Mouse (Mus musculus) layer of hippocampus, adult 18-20 months (tissue): ENCODE measurements around the gene Cd2bp2. TPM values are rescaled to one million over a fixed set of nuclear protein-coding genes. Genes with fewer than 3 reads are reported as not detected.
"Not testable (repeated sequence)": the region's sequence is repeated elsewhere in the genome, so short reads cannot be mapped to it uniquely, and the experiment has no call there.

ENCODE experiments used
- DNase-seq, 2 experiments: peaks; one replicate each; pipeline ENCODE4 v3.0.0; 2022; ENCODE audit warnings: low spot score in 2 of 2
- total RNA-seq, 2 experiments: library from RNA; stranded (reverse); gene quantifications; 2 replicates each; pipeline ENCODE4 v1.2.3; 2021

Gene Cd2bp2
- total RNA-seq, 2 experiments from 2014 or later: 87.8 to 105 TPM

DNA sequence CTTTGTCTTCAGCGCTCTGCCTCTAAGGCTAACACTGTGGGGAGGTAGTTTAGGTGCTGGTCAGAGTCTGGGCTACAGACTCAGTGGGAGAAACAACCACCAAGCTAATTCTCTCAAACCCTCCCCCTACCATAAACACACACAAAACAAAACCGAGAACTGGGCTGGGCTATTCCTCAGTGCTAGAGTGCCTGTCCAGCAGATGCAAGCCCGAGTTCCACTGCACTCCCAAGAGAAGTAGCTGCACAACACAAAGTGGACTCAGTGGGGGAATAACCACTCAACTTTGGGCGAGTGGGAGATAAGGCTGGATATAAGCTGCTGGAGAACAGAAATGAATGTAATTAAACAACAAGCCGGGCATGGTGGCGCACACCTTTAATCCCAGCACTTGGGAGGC is 5.2 kb downstream of the Cd2bp2 start:
- no peak for DNase-seq

DNA sequence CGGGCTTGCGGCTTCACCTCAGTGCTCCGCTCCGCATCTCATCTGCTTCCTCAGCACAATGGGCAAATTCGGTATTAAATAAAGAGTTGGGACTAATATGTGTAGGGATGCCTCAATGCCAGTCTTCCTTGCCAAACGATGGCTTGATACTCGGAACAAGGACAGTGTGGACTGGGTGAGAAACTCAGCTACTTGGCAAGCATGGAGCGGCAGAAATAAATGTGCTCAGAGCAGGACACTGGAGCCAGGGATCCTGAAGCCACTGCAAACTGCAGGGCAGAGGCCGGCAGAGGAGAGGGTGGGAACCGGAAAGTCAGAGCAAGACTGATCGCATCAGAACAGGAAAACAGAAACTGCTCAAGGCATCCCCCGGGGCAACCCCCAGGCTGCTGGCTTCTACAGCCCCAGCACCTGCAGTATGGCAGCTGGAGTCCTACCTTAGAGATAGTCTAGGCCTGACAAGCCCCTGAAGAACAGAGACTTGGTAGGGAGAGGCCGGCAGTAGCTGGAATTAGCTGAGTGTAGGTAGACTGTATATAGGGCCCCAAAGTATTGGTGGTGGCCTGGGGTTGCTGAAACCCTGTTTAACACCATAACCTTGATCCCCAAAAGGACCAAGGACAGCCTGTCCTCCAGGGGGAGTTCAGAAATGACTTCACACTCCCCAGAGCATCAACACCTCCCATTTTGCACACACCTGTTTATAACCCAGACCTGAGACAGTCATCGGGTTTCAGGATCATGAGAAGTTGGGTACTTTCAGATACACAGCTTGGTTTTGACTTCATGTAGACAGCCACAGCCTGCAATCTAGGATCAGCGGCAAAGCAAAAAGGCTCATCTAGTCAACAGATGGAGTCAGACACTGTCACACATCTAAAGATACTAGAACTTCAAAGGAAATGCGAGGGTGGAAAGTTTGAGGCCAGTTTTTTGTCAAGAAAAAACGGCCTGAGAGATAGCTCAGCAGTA is 7.3 kb downstream of the Cd2bp2 start:
- DNase-seq: no peak

DNA sequence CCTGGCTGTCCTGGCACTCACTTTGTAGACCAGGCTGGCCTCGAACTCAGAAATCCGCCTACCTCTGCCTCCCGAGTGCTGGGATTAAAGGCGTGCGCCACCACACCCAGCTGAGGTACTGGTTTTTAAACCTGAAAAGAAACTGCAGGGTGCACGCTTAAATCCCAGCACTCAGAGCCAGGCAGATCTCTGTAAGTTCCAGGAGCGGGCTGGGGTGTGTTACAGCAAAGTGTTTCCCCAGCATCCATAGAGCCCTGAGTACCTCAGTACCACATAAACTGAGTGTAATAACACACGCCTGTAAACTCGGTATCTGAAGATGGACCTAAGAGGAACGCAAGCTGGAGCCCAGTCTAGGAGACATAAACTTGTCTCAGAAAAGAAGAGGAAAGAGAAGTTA is 8.5 kb downstream of the Cd2bp2 start:
- DNase-seq: no peak

DNA sequence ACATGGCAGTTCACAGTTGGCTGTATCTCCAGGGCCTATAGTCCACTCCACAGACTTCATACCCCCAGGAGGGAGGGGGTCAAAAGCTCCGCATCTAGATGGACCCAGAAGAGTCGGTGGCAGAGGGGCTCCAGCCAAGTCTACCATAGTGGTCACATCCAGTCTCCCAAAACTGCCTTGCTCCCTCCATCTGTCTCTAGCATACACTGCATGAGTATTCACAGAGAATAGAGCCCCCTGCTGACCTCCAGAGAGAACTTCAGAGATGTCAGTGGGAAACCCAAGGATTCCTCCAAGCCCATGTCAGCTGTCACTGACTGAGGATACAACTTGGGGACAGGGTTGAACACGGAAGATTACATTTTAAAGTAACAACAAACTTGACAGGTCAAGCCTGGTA is 10.2 kb downstream of the Cd2bp2 start:
- DNase-seq: no peak

DNA sequence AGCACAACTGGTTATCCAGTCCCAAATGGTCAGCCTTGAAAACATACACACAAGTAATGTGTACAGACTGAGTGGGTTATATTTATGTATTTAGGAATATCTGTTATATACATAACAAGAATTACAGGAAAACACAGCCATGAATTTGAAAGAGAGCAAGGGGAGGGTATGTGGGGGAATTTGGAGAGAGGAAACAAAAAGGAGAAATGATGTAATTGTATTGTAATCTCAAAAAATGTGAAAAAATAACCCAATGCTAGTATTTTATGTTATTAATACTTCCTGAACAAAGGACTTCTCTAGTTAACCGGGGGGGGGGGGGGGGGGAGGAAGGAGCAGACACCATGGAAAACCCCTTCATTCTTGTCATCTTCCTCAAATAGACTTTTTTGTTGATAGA is 11.1 kb downstream of the Cd2bp2 start:
- no peak for DNase-seq

DNA sequence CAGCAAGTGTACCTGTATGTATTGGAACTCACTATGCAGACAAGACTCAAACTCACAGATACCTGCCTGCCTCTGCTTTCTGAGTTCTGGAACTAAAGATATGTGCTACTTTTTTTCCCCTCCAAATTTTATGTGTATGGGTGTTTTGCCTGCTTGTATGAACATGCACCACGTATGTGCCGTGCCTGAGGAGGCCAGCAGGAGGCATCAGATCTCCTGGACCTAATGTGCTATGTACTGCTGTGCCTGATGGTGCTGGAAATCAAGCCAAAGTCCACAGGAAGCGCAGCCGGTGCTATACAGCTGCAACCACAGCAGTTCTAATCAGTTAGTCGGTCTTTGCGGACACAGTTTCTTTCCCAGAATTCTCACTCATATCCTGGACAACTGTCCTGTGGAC is 12.0 kb downstream of the Cd2bp2 start:
- no peak for DNase-seq

DNA sequence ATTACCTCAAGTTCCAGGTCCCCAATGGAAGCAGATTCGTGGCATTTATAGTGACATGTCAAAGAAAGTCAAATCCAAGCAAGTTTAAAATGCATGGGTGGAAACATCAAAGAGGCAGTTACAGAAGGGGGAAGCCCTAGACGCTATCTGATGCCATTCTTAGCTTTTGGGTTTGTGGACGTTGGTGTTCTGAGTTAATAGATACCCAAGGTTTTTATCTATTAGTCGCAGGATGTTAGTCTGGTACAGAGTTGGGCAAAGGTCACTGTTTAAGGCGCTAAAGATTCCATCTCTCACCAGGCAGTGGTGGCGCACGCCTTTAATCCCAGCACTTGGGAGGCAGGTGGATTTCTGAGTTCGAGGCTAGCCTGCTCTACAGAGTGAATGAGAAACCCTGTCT is 12.5 kb downstream of the Cd2bp2 start:
- no peak for DNase-seq

DNA sequence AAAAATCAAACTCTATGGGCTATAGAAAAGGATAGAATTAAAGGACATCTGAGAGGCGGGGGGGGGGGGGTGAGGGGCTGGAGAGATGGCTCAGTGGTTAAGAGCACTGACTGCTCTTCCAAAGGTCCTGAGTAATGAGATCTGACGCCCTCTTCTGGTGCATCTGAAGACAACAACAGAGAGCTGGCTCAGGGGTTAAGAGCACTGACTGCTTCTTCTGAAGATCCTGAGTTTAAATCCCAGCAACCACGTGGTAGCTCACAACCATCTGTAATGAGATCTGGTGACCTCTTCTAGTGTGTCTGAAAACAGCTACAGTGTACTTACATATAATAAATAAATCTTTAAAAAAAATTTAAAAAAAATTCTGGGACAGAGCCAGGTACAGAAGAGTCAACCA is 14.1 kb downstream of the Cd2bp2 start:
- DNase-seq: not testable (repeated sequence)

DNA sequence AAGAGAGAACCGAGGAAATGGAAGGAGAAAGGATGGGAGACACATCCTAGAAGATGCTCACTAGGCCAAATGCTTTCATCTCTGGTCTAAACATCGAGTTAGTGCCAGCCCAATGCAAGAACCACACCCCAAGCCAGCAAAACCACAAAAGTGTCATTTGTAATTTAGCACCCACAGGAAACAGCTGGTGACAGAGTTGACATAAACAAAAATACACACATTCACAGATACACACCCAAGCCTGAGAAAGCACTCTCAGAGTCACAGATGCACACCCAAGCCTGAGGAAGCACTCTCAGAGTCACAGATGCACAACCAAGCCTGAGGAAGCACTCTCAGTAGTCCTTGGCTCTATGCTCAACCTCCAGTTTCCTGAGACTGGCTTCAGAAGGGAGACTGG is 15.1 kb downstream of the Cd2bp2 start:
- no peak for DNase-seq

DNA sequence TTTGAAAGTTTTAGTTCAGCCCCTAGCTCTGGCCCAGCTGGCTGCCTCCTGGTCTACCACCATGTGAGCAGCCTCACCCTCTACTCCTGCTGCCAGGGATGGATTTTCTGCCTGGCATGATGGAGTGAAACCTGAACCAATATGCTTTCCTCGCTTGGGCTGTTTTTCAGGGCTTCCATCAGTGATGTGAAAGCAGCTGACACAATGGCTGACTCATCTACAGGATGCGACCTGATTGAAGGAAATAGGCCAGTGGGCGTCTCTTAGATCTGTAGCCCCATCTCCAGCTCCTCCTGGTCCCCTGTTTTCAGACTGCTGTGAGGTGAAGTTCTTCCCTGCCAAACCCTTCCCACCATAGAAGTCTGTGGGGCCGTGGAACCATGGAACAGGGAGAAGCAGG is 18.9 kb downstream of the Cd2bp2 start:
- DNase-seq: no peak

DNA sequence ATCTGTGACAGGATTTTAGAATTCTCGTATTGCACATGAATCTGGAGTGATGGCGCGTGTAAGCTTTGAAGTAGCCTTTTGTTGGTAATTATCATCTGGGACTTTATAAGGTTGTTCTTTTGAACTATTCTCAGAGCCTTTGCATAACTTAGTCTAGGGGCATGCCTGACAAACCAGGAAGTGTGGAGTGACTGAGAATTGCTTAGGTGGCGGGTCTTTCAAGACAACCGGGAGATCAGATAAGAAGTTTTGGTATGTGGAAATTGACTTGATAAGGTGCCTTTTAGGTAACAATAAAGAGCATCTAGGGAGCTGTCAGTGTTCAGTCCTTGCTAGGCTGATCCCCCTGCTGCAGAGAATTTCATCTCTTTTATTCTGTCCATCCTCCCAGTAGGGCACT is 29.3 kb downstream of the Cd2bp2 start:
- no peak for DNase-seq

DNA sequence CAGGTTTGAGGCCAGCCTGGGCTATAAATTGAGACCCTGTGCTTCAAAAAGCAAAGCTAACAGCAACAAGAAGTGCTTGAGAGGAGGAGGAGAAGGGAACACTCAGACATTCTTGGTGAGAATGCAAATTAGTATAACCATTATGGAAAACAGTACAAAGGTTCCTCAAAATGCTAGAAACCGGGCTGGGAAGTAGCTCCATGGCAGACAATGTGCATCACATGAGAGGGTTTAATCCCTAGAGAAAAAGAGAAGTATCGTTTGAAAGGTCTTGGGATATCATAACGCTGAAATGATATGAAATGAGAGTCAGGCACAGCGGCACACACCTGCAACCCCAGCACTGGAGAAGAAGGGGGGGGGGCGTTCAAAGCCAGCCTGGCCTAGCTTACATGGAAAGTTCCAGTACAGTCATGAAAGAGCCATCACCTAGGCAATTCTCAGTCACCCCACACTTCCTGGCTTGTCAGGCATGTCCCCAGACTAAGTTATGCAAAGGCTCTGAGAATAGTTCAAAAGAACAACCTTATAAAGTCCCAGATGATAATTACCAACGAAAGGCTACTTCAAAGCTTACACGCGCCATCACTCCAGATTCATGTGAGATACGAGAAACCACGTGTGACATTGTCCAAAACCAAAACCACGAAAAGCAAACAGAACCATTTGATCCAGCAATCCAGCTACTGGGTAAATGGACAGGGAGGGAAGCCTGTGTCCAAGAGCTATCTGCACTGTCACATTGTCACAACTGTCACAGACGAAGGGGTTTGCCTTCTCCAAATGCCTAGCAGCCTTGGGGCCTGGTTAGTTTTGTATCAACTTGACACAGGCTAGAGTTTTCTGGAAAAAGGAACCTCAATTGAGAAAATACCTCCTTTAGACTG is 30.0 kb downstream of the Cd2bp2 start:
- DNase-seq: no peak

DNA sequence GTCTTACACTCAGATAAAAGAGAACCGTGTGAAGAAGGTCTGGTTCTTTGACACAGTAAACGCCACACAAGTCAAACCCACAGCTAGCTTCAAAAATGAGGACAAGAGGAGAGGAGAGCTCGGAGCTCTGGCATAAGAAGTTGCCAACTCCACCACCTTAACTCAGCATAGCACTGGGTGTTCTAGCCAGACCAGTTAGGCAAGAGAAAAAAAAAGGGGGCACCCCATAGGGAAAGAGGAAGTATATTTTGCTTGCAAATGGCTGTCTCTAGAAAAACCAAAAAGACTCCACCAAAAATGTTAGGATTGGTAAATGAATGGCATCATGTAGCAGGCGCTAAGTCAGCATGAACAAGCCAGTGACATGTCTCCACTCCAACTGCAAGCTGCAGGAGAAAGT is 31.8 kb downstream of the Cd2bp2 start:
- no peak for DNase-seq

DNA sequence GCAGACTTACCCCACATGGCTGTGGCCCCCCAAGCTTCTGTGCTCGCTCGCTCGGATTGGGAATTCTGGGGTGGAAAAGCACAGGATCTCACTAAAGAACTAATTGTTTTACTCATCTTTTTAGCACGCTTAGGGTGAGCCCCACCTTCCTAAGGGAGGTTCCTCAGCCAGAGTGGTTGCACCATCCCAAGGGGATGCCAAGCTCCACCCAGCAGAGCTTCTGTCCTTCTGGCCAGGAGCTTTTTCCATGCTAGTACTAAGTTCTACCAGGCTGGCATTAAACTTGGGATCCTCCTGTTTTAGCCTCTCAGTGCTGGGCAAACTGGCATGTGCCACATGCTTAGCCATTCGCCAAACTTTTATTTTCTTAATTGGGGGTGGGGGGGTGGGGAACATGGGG is 33.3 kb downstream of the Cd2bp2 start:
- DNase-seq: no peak

DNA sequence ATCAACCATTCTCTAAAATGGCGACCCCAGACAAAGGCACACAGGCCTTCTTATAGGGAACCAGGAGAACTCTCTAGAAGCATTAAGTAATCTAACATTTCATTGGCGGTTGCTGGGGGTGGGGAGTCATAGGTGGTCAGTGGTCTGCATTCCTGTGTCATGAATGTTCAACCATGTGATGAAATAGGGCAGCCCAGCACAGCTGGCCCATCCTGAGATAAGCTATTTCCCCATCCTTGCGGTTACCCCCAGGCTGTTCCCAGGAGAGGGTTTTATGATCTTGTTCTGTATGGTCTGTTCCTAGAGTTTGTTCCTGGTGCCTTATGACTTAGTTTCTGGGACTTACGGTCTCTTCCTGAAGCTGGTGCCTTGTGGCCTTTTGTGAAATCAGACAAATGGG is 38.3 kb downstream of the Cd2bp2 start:
- DNase-seq: no peak

DNA sequence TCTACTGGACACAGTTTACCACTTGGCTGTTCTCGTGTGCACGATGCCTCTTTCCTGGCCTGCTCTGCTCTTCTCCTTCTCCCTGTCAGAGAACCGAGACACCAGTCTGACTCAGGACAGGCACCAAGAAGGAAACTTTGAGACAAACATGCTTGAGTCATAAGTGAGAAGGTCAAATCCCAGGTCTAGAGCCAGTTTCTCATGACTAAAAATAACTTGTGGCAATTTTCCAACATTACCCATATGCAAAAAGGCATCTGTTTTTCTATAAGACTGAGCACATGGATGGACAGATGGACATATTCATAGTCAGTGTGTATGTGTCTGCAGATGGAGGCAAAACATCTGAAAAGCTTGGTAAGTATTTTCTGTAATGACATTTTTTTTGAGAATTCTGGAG is 42.4 kb downstream of the Cd2bp2 start:
- no peak for DNase-seq

DNA sequence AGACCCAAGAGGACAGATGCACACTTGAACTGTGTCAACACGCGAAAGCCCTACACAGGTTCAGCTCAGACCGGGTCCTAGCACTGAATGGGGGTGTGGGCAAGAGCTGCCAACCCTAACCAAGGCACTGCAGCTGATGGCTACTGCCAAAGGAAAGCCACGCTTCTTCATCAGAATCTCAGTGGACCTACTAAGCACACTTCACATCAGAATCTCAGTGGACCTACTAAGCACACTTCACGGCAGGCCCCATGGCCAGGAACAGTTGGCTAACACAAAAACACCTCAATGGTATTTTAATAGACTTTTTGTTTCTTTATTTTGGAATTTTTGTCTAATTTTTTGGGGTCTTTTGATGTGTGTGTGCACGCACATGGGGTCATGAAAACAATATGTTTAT is 43.4 kb downstream of the Cd2bp2 start:
- DNase-seq: no peak

DNA sequence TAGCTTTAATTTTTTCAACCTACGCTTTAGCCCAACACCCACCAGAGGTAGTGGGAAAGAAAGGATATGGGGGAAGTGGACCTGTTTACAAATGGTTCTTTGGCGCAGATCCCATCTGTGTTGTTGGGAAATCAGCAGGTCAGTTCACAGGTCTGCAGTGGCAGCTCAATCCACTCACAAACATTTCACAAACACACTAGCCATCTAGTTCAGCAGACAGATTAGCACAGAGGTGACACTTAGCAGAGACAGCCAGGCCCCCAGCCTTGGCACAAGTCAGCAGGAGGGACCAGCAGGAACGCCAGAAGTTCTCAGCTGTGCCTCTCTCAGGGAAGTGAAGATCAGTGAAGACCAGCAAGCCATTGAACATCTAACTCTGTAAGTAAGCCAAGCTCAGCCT is 47.9 kb downstream of the Cd2bp2 start:
- no peak for DNase-seq

DNA sequence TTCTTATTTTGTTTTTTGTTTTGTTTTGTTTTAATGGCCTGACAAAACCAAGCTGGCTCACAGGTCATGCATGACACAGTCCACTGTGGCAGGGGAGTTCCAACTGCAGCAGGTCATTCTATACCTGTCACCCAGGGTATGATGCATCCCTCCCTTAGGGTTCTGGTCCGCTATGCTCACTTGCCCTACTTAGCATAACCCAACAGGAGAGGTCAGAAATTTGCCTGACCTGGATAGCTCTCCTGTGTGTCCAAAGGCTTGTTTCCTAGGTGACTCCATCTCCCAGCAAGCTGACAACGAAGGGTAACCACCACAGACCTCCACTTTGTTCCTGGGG is 49.6 kb downstream of the Cd2bp2 start:
- no peak for DNase-seq

DNA sequence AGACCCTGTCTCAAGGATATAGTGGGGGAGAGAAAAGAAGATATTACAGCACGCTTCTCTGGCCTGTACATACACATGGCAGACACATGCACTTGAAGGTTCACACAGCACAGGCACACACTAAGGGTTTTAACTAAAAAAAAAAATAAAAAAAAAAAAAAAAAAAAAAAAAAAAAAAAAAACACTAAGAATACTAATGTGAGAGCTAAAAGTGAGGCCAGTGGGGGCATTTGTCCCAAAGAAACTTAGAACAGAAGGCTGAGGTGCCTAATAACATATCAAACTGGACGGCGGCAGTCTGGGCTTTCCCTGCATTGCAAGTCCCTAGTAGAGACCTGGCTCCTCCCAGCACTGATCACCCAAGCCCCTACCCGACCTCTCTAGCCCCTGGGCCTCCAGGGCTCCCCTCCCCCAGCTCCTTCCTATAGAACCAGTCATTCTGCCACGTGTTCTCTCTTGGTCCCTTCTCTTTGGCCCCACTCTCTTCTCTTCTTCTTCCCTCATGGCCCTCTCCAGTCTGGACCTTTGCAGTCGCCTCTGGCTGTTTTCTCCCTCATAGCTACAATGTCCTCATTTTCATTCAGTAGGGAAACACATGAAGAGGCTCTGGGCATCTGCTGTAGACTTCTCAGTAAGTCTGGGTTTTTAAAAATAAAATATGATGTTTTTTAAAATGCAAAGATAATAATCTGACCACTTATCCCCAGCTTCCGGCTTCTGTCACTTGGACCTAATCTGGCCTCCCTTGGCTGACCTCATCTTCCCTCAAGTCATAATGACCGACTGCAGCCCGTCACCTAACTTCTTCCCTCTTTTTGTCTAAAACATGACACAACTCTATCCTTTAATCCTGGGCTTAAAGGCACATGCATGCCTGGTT is 50.2 kb downstream of the Cd2bp2 start:
- DNase-seq: no peak

DNA sequence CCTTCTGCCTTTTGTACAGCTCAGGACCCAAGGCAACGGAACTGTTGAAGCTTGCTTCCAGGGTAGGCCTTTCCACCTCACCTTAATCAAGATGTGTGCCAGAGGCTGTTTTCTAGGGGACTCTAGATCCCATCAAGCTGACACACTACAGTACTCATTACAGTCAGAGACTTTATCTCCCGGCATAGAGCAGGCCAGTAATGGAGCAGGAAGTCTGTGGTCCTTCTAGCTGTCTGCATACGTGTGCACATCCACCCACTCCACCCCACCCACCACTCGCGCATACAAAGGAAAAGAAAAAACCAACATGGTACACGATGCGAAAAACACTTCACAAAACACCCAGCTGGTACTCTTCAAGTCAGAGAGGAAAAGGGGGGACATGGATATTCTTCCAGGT is 51.4 kb downstream of the Cd2bp2 start:
- no peak for DNase-seq
